Mouse (Mus musculus) CH12.LX (cell line): ENCODE measurements around the gene Ppp1r14a.

Source experiments
- CHD1 ChIP-seq: IDR thresholded peaks from 2 replicates; pipeline ENCODE4 v1.6.1; 2012; ENCODE audit warnings: low read depth, low read length, improper control_type of control experiment, inconsistent platforms
- CTCF ChIP-seq, 2 experiments: IDR thresholded peaks in 1 of 2; conservative IDR thresholded peaks in 1 of 2; 2 replicates each; pipeline ENCODE4 v1.5.1; 2011 to 2012; ENCODE audit warnings: low read depth in 2 of 2, low read length in 2 of 2, improper control_type of control experiment in 1 of 2, inconsistent platforms in 1 of 2, mild to moderate bottlenecking in 1 of 2, moderate library complexity in 1 of 2
- EP300 ChIP-seq: IDR thresholded peaks from 2 replicates; pipeline ENCODE4 v1.6.1; 2011; ENCODE audit warnings: low read length, improper control_type of control experiment
- HCFC1 ChIP-seq: IDR thresholded peaks from 2 replicates; pipeline ENCODE4 v1.6.1; 2012; ENCODE audit warnings: low read depth, mild to moderate bottlenecking, inconsistent platforms, low read length, improper control_type of control experiment
- KAT2A ChIP-seq: IDR thresholded peaks from 2 replicates; pipeline ENCODE4 v1.6.1; 2012; ENCODE audit warnings: low read length, improper control_type of control experiment, inconsistent platforms; ENCODE audit not compliant: insufficient replicate concordance
- NRF1 ChIP-seq: IDR thresholded peaks from 2 replicates; pipeline ENCODE4 v1.6.1; 2014; ENCODE audit warnings: low read depth, mild to moderate bottlenecking, inconsistent platforms, low read length, improper control_type of control experiment, moderate library complexity
- POLR2A ChIP-seq: IDR thresholded peaks from 2 replicates; pipeline ENCODE4 v1.6.1; 2011; ENCODE audit warnings: low read depth, mild to moderate bottlenecking, improper control_type of control experiment, low read length
- SIN3A ChIP-seq: IDR thresholded peaks from 2 replicates; pipeline ENCODE4 v1.6.1; 2012; ENCODE audit warnings: low read length, improper control_type of control experiment, inconsistent platforms
- SMC3 ChIP-seq: IDR thresholded peaks from 2 replicates; pipeline ENCODE4 v1.6.1; 2011; ENCODE audit warnings: low read depth, low read length, improper control_type of control experiment
- TCF12 ChIP-seq: IDR thresholded peaks from 2 replicates; pipeline ENCODE4 v1.6.1; 2014; ENCODE audit warnings: low read depth, mild to moderate bottlenecking, inconsistent platforms, low read length, improper control_type of control experiment
- USF1 ChIP-seq: IDR thresholded peaks from 2 replicates; pipeline ENCODE4 v1.6.1; 2014; ENCODE audit warnings: low read depth, mild to moderate bottlenecking, inconsistent platforms, low read length, improper control_type of control experiment

- TF ChIP-seq POLR2A (no peak), NRF1 (no peak), EP300 (no peak), CHD1 (no peak), CTCF (conservative IDR thresholded peaks at IDR 0.05 in 1 of 2, IDR thresholded peaks at IDR 0.05 in 1 of 2; ENCODE audit: low read depth in 2 of 2, low read length in 2 of 2) (no peak), SIN3A (no peak), SMC3 (no peak), KAT2A (no peak), USF1 (no peak), TCF12 (no peak), HCFC1 (no peak)
Measured at GRCm38 (mm10) chr7:29309221-29309721, 20.2 kb downstream of the Ppp1r14a start.
